In the genomic region with DNA sequence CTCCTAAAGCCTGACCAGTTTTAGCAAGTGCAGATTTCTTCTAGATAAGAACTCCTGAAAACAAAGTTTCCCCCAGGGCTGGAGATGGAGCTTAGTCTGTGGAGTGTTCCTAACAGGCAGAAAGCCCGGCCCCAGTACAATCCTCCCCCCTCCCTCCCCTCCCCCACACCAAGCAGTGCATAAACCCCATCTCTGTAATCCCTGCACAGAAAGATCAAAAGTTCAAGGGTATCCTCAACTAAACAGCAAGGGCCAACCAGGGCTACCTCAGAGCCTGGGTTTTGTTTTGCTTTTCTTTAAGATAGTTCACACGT, we compare ENCODE assay signal across 10 mouse cellular contexts. TPM values are rescaled to one million over a fixed set of nuclear protein-coding genes. Genes with fewer than 3 reads are reported as not detected.
DNase-seq lines count a peak whose midpoint lies in the region; ATAC-seq and TF ChIP-seq lines count a peak whose summit lies in the region.
"Had no signal": no experiment of that assay in that cellular context is flagged by ENCODE, and none has a peak within 500 bp of the region (broad histone marks: within the 10 kb centered on the region; RNA-seq: fewer than 3 reads in every experiment).

No protein-coding gene starts in this region.

- ATAC-seq in neural tube, embryonic 11.5 days (ENCODE audit: insufficient read depth, low FRiP score, low TSS enrichment), result peak; percentile 32; the same call in 1 of the 2 replicates
- peak; percentile 13; the same call in 1 of the 2 replicates for ATAC-seq in liver, embryonic 14.5 days (ENCODE audit: insufficient read depth)
- ATAC-seq in stomach, postnatal 0 days (ENCODE audit: low FRiP score, low TSS enrichment), result no peak

- peak overlapping the region; percentile 71 for H3K4me2 ChIP-seq in neural tube, embryonic 11.5 days (ENCODE audit: low read depth)
- peak overlapping the region; percentile 63 for H3K4me2 ChIP-seq in liver, embryonic 14.5 days (ENCODE audit: low read depth)
- H3K4me2 ChIP-seq in stomach, postnatal 0 days (replicated peaks; ENCODE audit: low read depth), result peak overlapping the region; percentile 83

- H3K4me1 ChIP-seq in neural tube, embryonic 11.5 days (ENCODE audit: control insufficient read depth, insufficient read depth, low read length), result peaks cover 36% of the 10 kb centered on the region
- peaks cover 17 to 25% of the 10 kb centered on the region in 2 experiments for H3K4me1 ChIP-seq in liver, embryonic 14.5 days (replicated peaks; ENCODE audit: control insufficient read depth in 2 of 2, insufficient read depth in 2 of 2, low read length in 1 of 2)
- peaks cover 8% of the 10 kb centered on the region for H3K4me1 ChIP-seq in stomach, postnatal 0 days (replicated peaks; ENCODE audit: control insufficient read depth, insufficient read depth)

- TF ChIP-seq CTCF in gastrocnemius, adult 2 months (IDR thresholded peaks at IDR 0.05), result no peak
- TF ChIP-seq CTCF in liver, embryonic 14.5 days (IDR thresholded peaks at IDR 0.05; ENCODE audit: low read depth), result no peak
- no peak for TF ChIP-seq CTCF in stomach, postnatal 0 days (IDR thresholded peaks at IDR 0.05; ENCODE audit: low read depth)

- TF ChIP-seq EP300 in liver, embryonic 14.5 days (IDR thresholded peaks at IDR 0.05; ENCODE audit: low read depth), result no peak
- TF ChIP-seq EP300 in stomach, postnatal 0 days (optimal IDR thresholded peaks at IDR 0.05), result no peak

- H3K36me3 ChIP-seq in neural tube, embryonic 11.5 days (ENCODE audit: control insufficient read depth, insufficient read depth, low read length), result no peaks in the 10 kb centered on the region
- H3K36me3 ChIP-seq in liver, embryonic 14.5 days (replicated peaks; ENCODE audit: control insufficient read depth, insufficient read depth, low read depth), result no peaks in the 10 kb centered on the region
- H3K36me3 ChIP-seq in stomach, postnatal 0 days (ENCODE audit: control insufficient read depth, insufficient read depth, low read length), result no peaks in the 10 kb centered on the region

- DNase-seq in gastrocnemius, adult 2 months, result no peak
- DNase-seq in gastrocnemius, postnatal 4 days (ENCODE audit: low spot score in 2 of 2), result no peak
- no peak for DNase-seq in neural tube, embryonic 11.5 days (ENCODE audit: low spot score)
- DNase-seq in neural tube, embryonic 10.5 days (ENCODE audit: extremely low spot score, low spot score), result no peak
- DNase-seq in liver, embryonic 14.5 days (ENCODE audit: low read depth in 3 of 3, low spot score in 3 of 3), result no peak
- no peak for DNase-seq in stomach, postnatal 0 days (ENCODE audit: low spot score)
- DNase-seq in c-Kit-positive CD71-positive TER-119-positive erythroid progenitor cells, embryonic 14.5 days (ENCODE audit: low spot score), result no peak
- no peak for DNase-seq in cerebellum, adult 8-10 months

- no peaks in the 10 kb centered on the region for H3K27me3 ChIP-seq in neural tube, embryonic 11.5 days (ENCODE audit: control insufficient read depth, insufficient read depth, low read length)
- H3K27me3 ChIP-seq in liver, embryonic 14.5 days (ENCODE audit: control insufficient read depth, insufficient read depth, low read length), result no peaks in the 10 kb centered on the region
- no peaks in the 10 kb centered on the region for H3K27me3 ChIP-seq in stomach, postnatal 0 days (ENCODE audit: control insufficient read depth, insufficient read depth, low read length)

- H3K4me3 ChIP-seq in gastrocnemius, adult 2 months, result peak overlapping the region; percentile 72
- peak overlapping the region; percentile 36 for H3K4me3 ChIP-seq in neural tube, embryonic 11.5 days (ENCODE audit: low read depth, low read length)
- no peak overlapping the region for H3K4me3 ChIP-seq in liver, embryonic 14.5 days (ENCODE audit: insufficient read depth in 1 of 2, low read depth in 2 of 2, low read length in 2 of 2)
- peak overlapping the region; percentile 46 for H3K4me3 ChIP-seq in stomach, postnatal 0 days (ENCODE audit: low read depth, low read length)

- no peaks in the 10 kb centered on the region for H3K9me3 ChIP-seq in neural tube, embryonic 11.5 days (ENCODE audit: control insufficient read depth, low read length)
- no peaks in the 10 kb centered on the region for H3K9me3 ChIP-seq in liver, embryonic 14.5 days (ENCODE audit: control insufficient read depth, low read length)
- no peaks in the 10 kb centered on the region for H3K9me3 ChIP-seq in stomach, postnatal 0 days (ENCODE audit: control insufficient read depth, low read length)

- H3K9ac ChIP-seq in neural tube, embryonic 11.5 days (ENCODE audit: low read length), result no peak overlapping the region; the same call in 1 of the 2 replicates
- peak overlapping the region; percentile 54; the same call in 1 of the 2 replicates for H3K9ac ChIP-seq in liver, embryonic 14.5 days (replicated peaks)
- H3K9ac ChIP-seq in stomach, postnatal 0 days (ENCODE audit: low read length), result peak overlapping the region; percentile 61; the same call in 1 of the 2 replicates

- peak overlapping the region; percentile 82 for H3K27ac ChIP-seq in gastrocnemius, adult 2 months
- peak overlapping the region; percentile 71 for H3K27ac ChIP-seq in neural tube, embryonic 11.5 days (ENCODE audit: low read depth, low read length)
- H3K27ac ChIP-seq in liver, embryonic 14.5 days, result no peak overlapping the region
- H3K27ac ChIP-seq in stomach, postnatal 0 days (replicated peaks), result peak overlapping the region; percentile 61

- intact Hi-C loops in gastrocnemius, adult 2 months (cut with DNase I), result no loop called here

- 5% methylated on average over 2 of the region's 2 CpGs for WGBS in neural tube, embryonic 11.5 days
- 23% methylated on average over 2 of the region's 2 CpGs for WGBS in liver, embryonic 14.5 days (ENCODE audit: insufficient replicate concordance)
- WGBS in stomach, postnatal 0 days, result 19% methylated on average over 2 of the region's 2 CpGs

RNA-seq across cellular contexts. Expression of gene Nrarp, which starts 11.9 kb away (rescaled TPM):
- total RNA-seq in gastrocnemius, adult 2 months (2021), result 1 to 10 TPM; 4.0 to 5.2 TPM
- 10 to 100 TPM; 20.8 to 22.5 TPM for total RNA-seq in gastrocnemius, postnatal 4 days (2021)
- 53.7 and 57.8 TPM in 2 replicates for polyA plus RNA-seq in neural tube, embryonic 11.5 days (2014; fragmentation: Nextera tagmentation; extraction: Ambion mirVana)
- polyA plus RNA-seq in liver, embryonic 14.5 days (2012; rRNA removed), result 3.7 and 3.9 TPM in 2 replicates
- polyA plus RNA-seq in liver, embryonic 14.5 days (2014; fragmentation: Nextera tagmentation; extraction: Ambion mirVana), result 1.8 and 1.9 TPM in 2 replicates
- polyA plus RNA-seq in stomach, postnatal 0 days (2015; fragmentation: Nextera tagmentation; extraction: Ambion mirVana), result 25.3 and 25.6 TPM in 2 replicates

RNA-seq across cellular contexts. Expression of gene Tor4a, which starts 28.1 kb away (rescaled TPM):
- 1 to 10 TPM in 1 of 2 experiments, under 1 TPM in 1; 0.59 to 1.0 TPM for total RNA-seq in gastrocnemius, adult 2 months (2021)
- total RNA-seq in gastrocnemius, postnatal 4 days (2021), result 1 to 10 TPM; 2.7 to 2.9 TPM
- polyA plus RNA-seq in neural tube, embryonic 11.5 days (2014; fragmentation: Nextera tagmentation; extraction: Ambion mirVana), result 1.6 and 1.9 TPM in 2 replicates
- 3.7 and 4.1 TPM in 2 replicates for polyA plus RNA-seq in liver, embryonic 14.5 days (2012; rRNA removed)
- polyA plus RNA-seq in liver, embryonic 14.5 days (2014; fragmentation: Nextera tagmentation; extraction: Ambion mirVana), result 4.9 and 5.7 TPM in 2 replicates
- 13.1 and 13.7 TPM in 2 replicates for polyA plus RNA-seq in stomach, postnatal 0 days (2015; fragmentation: Nextera tagmentation; extraction: Ambion mirVana)

RNA-seq across cellular contexts. Expression of gene Nelfb, which starts 42.7 kb away (rescaled TPM):
- 10 to 100 TPM; 22.3 to 23.1 TPM for total RNA-seq in gastrocnemius, adult 2 months (2021)
- total RNA-seq in gastrocnemius, postnatal 4 days (2021), result 10 to 100 TPM; 43.4 to 47.7 TPM
- 94.8 and 99.8 TPM in 2 replicates for polyA plus RNA-seq in neural tube, embryonic 11.5 days (2014; fragmentation: Nextera tagmentation; extraction: Ambion mirVana)
- 18.7 and 21.3 TPM in 2 replicates for polyA plus RNA-seq in liver, embryonic 14.5 days (2012; rRNA removed)
- polyA plus RNA-seq in liver, embryonic 14.5 days (2014; fragmentation: Nextera tagmentation; extraction: Ambion mirVana), result 23.7 and 27.3 TPM in 2 replicates
- polyA plus RNA-seq in stomach, postnatal 0 days (2015; fragmentation: Nextera tagmentation; extraction: Ambion mirVana), result 58.6 and 59.1 TPM in 2 replicates

RNA-seq across cellular contexts. Expression of gene Stpg3, which starts 45.8 kb away (rescaled TPM):
- not detected for total RNA-seq in gastrocnemius, adult 2 months (2021)
- total RNA-seq in gastrocnemius, postnatal 4 days (2021), result not detected
- not detected in 2 replicates for polyA plus RNA-seq in neural tube, embryonic 11.5 days (2014; fragmentation: Nextera tagmentation; extraction: Ambion mirVana)
- polyA plus RNA-seq in liver, embryonic 14.5 days (2012; rRNA removed), result not detected in 2 replicates
- polyA plus RNA-seq in liver, embryonic 14.5 days (2014; fragmentation: Nextera tagmentation; extraction: Ambion mirVana), result not detected in 2 replicates
- not detected in 2 replicates for polyA plus RNA-seq in stomach, postnatal 0 days (2015; fragmentation: Nextera tagmentation; extraction: Ambion mirVana)
- polyA plus RNA-seq: cortical plate, adult 2 months; spleen, adult 2 months had no signal

RNA-seq across cellular contexts. Expression of gene Fam166a, which starts 49.9 kb away (rescaled TPM):
- total RNA-seq in gastrocnemius, adult 2 months (2021), result not detected
- under 1 TPM in 1 of 2 experiments, not detected in 1; 0.25 TPM for total RNA-seq in gastrocnemius, postnatal 4 days (2021)
- not detected in 2 replicates for polyA plus RNA-seq in neural tube, embryonic 11.5 days (2014; fragmentation: Nextera tagmentation; extraction: Ambion mirVana)
- polyA plus RNA-seq in liver, embryonic 14.5 days (2012; rRNA removed), result 0.04 TPM in 1 of 2 replicates, not detected in the other
- polyA plus RNA-seq in liver, embryonic 14.5 days (2014; fragmentation: Nextera tagmentation; extraction: Ambion mirVana), result 0.96 TPM in 1 of 2 replicates, not detected in the other
- polyA plus RNA-seq in stomach, postnatal 0 days (2015; fragmentation: Nextera tagmentation; extraction: Ambion mirVana), result 0.92 TPM in 1 of 2 replicates, not detected in the other

Comparison
In these comparisons a context has a peak if more than half of its experiments do, and no peak if none do; other contexts are left out.
1. H3K4me3 ChIP-seq: peak in gastrocnemius, adult 2 months (single experiment), neural tube, embryonic 11.5 days (single experiment) and stomach, postnatal 0 days (single experiment); none in liver, embryonic 14.5 days (0 of 2).
2. Peak in every context shown above with its lines, with median percentiles within 50 percentile points of each other: H3K4me2 ChIP-seq.